ENCODE assay signal across 7 mouse cellular contexts in the genomic region with DNA sequence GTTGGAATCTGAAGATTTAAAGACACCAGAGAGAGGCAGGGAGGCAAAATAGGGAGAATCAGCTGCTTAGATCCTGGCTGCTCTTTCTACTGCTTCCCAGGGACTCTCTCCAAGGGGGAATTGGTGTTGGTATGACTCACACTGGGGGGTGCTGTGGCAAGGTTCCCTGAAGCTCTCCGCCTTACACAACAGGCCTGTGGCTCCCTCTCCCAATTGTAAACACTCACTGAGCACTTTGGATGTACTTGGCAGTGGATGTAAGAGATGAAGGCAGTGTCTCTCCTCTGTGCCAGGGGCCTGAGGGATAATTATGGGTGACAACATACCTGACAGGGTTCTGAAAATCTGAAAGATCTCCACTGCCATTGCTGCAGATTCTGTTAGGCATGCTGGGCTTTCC.
A peak's percentile ranks its signal among the peaks of the same experiment; 100 is the strongest.
DNase-seq lines count a peak whose midpoint lies in the region; ATAC-seq and TF ChIP-seq lines count a peak whose summit lies in the region.

No protein-coding gene starts in this region.

- no peak overlapping the region for H3K4me3 ChIP-seq in heart, embryonic 10.5 days
- H3K4me3 ChIP-seq in lung, postnatal 0 days (ENCODE audit: low read depth, low read length), result no peak overlapping the region
- no peak overlapping the region for H3K4me3 ChIP-seq in forebrain, embryonic 14.5 days (ENCODE audit: low read depth, low read length)

- no peak overlapping the region for H3K4me2 ChIP-seq in lung, postnatal 0 days (replicated peaks; ENCODE audit: low read depth, low read length)
- no peak overlapping the region for H3K4me2 ChIP-seq in forebrain, embryonic 14.5 days (ENCODE audit: low read length)

- peak; percentile 66 for DNase-seq in MN1 (ENCODE audit: low spot score)
- peak; percentile 80 for DNase-seq in adrenal gland, adult 2 months
- no peak for DNase-seq in heart, embryonic 10.5 days (ENCODE audit: low spot score)
- DNase-seq in lung, postnatal 0 days (ENCODE audit: low spot score), result peak; percentile 90
- no peak for DNase-seq in forebrain, embryonic 14.5 days (ENCODE audit: low spot score)
- DNase-seq in cerebellum, postnatal 25 days, result no peak
- no peak for DNase-seq in thymus, adult 18-20 months

- peak; percentile 89 for ATAC-seq in lung, postnatal 0 days
- ATAC-seq in forebrain, embryonic 14.5 days, result no peak

- H3K9me3 ChIP-seq in heart, embryonic 10.5 days, result no peaks in the 10 kb centered on the region
- H3K9me3 ChIP-seq in lung, postnatal 0 days (ENCODE audit: low read length), result no peaks in the 10 kb centered on the region
- no peaks in the 10 kb centered on the region for H3K9me3 ChIP-seq in forebrain, embryonic 14.5 days (replicated peaks; ENCODE audit: control insufficient read depth, low read length)

- H3K27me3 ChIP-seq in heart, embryonic 10.5 days (ENCODE audit: insufficient read depth, poor library complexity, severe bottlenecking), result peaks cover 9% of the 10 kb centered on the region
- no peaks in the 10 kb centered on the region for H3K27me3 ChIP-seq in lung, postnatal 0 days (replicated peaks; ENCODE audit: insufficient read depth, low read length)
- no peaks in the 10 kb centered on the region for H3K27me3 ChIP-seq in forebrain, embryonic 14.5 days (replicated peaks; ENCODE audit: control insufficient read depth, insufficient read depth, low read length)

- TF ChIP-seq EP300 in lung, postnatal 0 days (IDR thresholded peaks at IDR 0.05), result peak; percentile 79

- WGBS in heart, embryonic 10.5 days, result 57% methylated on average over 1 of the region's 1 CpGs
- WGBS in lung, postnatal 0 days, result 17% methylated on average over 1 of the region's 1 CpGs
- 65% methylated on average over 1 of the region's 1 CpGs for WGBS in forebrain, embryonic 14.5 days

- H3K9ac ChIP-seq in lung, postnatal 0 days (replicated peaks; ENCODE audit: low read depth), result no peak overlapping the region
- no peak overlapping the region for H3K9ac ChIP-seq in forebrain, embryonic 14.5 days (ENCODE audit: low read length)

- TF ChIP-seq CTCF in lung, postnatal 0 days (IDR thresholded peaks at IDR 0.05), result peak; percentile 25; the same call in 1 of the 2 replicates

- H3K27ac ChIP-seq in heart, embryonic 10.5 days, result peak overlapping the region; percentile 50
- H3K27ac ChIP-seq in lung, postnatal 0 days (ENCODE audit: low read length), result peak overlapping the region; percentile 32; the same call in 1 of the 2 replicates
- H3K27ac ChIP-seq in forebrain, embryonic 14.5 days (ENCODE audit: low read depth, low read length), result no peak overlapping the region

- H3K4me1 ChIP-seq in heart, embryonic 10.5 days, result 0 out of 2 replicates have a peak, but pooled peaks cover 14% of the 10 kb centered on the region
- 0 out of 2 replicates have a peak, but pooled peaks cover 6% of the 10 kb centered on the region for H3K4me1 ChIP-seq in lung, postnatal 0 days (ENCODE audit: insufficient read depth, low read depth, low read length)
- H3K4me1 ChIP-seq in forebrain, embryonic 14.5 days (ENCODE audit: control insufficient read depth, insufficient read depth, low read length), result no peaks in the 10 kb centered on the region

- no peaks in the 10 kb centered on the region for H3K36me3 ChIP-seq in heart, embryonic 10.5 days
- no peaks in the 10 kb centered on the region for H3K36me3 ChIP-seq in lung, postnatal 0 days (ENCODE audit: insufficient read depth, low read length)
- no peaks in the 10 kb centered on the region for H3K36me3 ChIP-seq in forebrain, embryonic 14.5 days (ENCODE audit: control insufficient read depth, insufficient read depth, low read length)

Comparison
In these comparisons a context has a peak if more than half of its experiments do, and no peak if none do; other contexts are left out.
1. DNase-seq: peak in MN1 (single experiment), adrenal gland, adult 2 months (single experiment) and lung, postnatal 0 days (single experiment); none in heart, embryonic 10.5 days (single experiment), forebrain, embryonic 14.5 days (single experiment), cerebellum, postnatal 25 days (0 of 2) and thymus, adult 18-20 months (0 of 2).